ENCODE assay signal across 18 mouse cellular contexts in the genomic region with DNA sequence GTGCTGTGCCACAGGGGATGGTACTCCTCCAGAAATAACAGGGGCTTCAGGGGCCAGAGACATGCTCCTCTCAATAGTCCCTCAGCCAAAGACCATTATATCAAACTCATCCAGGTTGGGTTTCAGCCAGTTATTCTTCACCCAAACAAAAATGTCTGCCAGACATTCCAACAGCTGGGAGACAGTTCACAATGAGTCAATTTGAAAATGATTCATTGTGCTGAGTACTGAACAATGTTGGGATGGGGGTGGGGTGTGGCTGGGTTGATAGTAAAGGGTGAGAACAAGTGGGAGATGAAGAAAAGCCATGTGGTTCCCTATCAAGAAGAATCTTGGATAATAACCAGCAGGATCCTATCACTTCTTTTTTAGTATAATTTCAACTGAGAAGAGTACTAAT.
A peak's percentile ranks its signal among the peaks of the same experiment; 100 is the strongest.
DNase-seq lines count a peak whose midpoint lies in the region; ATAC-seq and TF ChIP-seq lines count a peak whose summit lies in the region.
"Had no signal": no experiment of that assay in that cellular context is flagged by ENCODE, and none has a peak within 500 bp of the region (broad histone marks: within the 10 kb centered on the region; RNA-seq: fewer than 3 reads in every experiment).

No protein-coding gene starts in this region.

- peak; percentile 55; the same call in 1 of the 2 replicates for ATAC-seq in hindbrain, embryonic 16.5 days
- ATAC-seq in hindbrain, embryonic 13.5 days (ENCODE audit: low FRiP score): no peak
- 0 out of 2 replicates have a peak, but pooled peaks have one; percentile 28 for ATAC-seq in stomach, embryonic 14.5 days (ENCODE audit: insufficient number of reproducible peaks, insufficient read depth, low FRiP score, low read depth)
- ATAC-seq in stomach, postnatal 0 days (ENCODE audit: low FRiP score, low TSS enrichment): no peak
- no peak for ATAC-seq in intestine, embryonic 15.5 days
- ATAC-seq: forebrain, postnatal 0 days; intestine, postnatal 0 days had no signal

- no peak overlapping the region for H3K9ac ChIP-seq in hindbrain, embryonic 16.5 days (ENCODE audit: low read depth, low read length)
- H3K9ac ChIP-seq in hindbrain, embryonic 13.5 days: no peak overlapping the region
- no peak overlapping the region for H3K9ac ChIP-seq in stomach, embryonic 14.5 days (replicated peaks; ENCODE audit: low read depth, low read length)
- H3K9ac ChIP-seq in stomach, postnatal 0 days (ENCODE audit: low read length): no peak overlapping the region
- no peak overlapping the region for H3K9ac ChIP-seq in intestine, embryonic 15.5 days
- H3K9ac ChIP-seq: forebrain, postnatal 0 days; lung, embryonic 15.5 days had no signal

- TF ChIP-seq CTCF in stomach, postnatal 0 days (IDR thresholded peaks at IDR 0.05; ENCODE audit: low read depth): no peak
- TF ChIP-seq CTCF in layer of hippocampus, adult 2 months (conservative IDR thresholded peaks at IDR 0.05): no peak

- H3K4me1 ChIP-seq in hindbrain, embryonic 16.5 days (ENCODE audit: control insufficient read depth, insufficient read depth, low read depth, low read length): no peaks in the 10 kb centered on the region
- 0 out of 2 replicates have a peak, but pooled peaks cover 6% of the 10 kb centered on the region for H3K4me1 ChIP-seq in hindbrain, embryonic 13.5 days (replicated peaks)
- H3K4me1 ChIP-seq in stomach, embryonic 14.5 days (ENCODE audit: control insufficient read depth, insufficient read depth, low read length): no peaks in the 10 kb centered on the region
- no peaks in the 10 kb centered on the region for H3K4me1 ChIP-seq in stomach, postnatal 0 days (replicated peaks; ENCODE audit: control insufficient read depth, insufficient read depth)
- no peaks in the 10 kb centered on the region for H3K4me1 ChIP-seq in intestine, embryonic 15.5 days (replicated peaks)
- H3K4me1 ChIP-seq: embryonic facial prominence, embryonic 10.5 days; lung, embryonic 15.5 days had no signal

- DNase-seq in stomach, postnatal 0 days (ENCODE audit: low spot score): no peak
- peak; percentile 26 to 42 for DNase-seq in adrenal gland, postnatal 36 days
- no peak for DNase-seq in layer of hippocampus, adult 2 months (ENCODE audit: low spot score in 2 of 2)
- DNase-seq: cerebellum, adult 11-12 months; cerebellum, postnatal 36 days; forebrain, postnatal 0 days; gastrocnemius, postnatal 10 days; heart, adult 2 months; kidney, postnatal 14 days; liver had no signal

- H3K27me3 ChIP-seq in hindbrain, embryonic 16.5 days (replicated peaks; ENCODE audit: control insufficient read depth, insufficient read depth, low read length): no peaks in the 10 kb centered on the region
- H3K27me3 ChIP-seq in hindbrain, embryonic 13.5 days: no peaks in the 10 kb centered on the region
- H3K27me3 ChIP-seq in stomach, embryonic 14.5 days (ENCODE audit: control insufficient read depth, insufficient read depth, low read length): no peaks in the 10 kb centered on the region
- H3K27me3 ChIP-seq in stomach, postnatal 0 days (ENCODE audit: control insufficient read depth, insufficient read depth, low read length): no peaks in the 10 kb centered on the region
- H3K27me3 ChIP-seq in intestine, embryonic 15.5 days (replicated peaks): no peaks in the 10 kb centered on the region
- H3K27me3 ChIP-seq: lung, embryonic 15.5 days had no signal

- no peaks in the 10 kb centered on the region for H3K36me3 ChIP-seq in hindbrain, embryonic 16.5 days (ENCODE audit: control insufficient read depth, insufficient read depth, low read length)
- H3K36me3 ChIP-seq in hindbrain, embryonic 13.5 days: no peaks in the 10 kb centered on the region
- no peaks in the 10 kb centered on the region for H3K36me3 ChIP-seq in stomach, embryonic 14.5 days (ENCODE audit: control insufficient read depth, insufficient read depth, low read length)
- H3K36me3 ChIP-seq in stomach, postnatal 0 days (ENCODE audit: control insufficient read depth, insufficient read depth, low read length): no peaks in the 10 kb centered on the region
- no peaks in the 10 kb centered on the region for H3K36me3 ChIP-seq in intestine, embryonic 15.5 days
- H3K36me3 ChIP-seq: embryonic facial prominence, embryonic 10.5 days; lung, embryonic 15.5 days; midbrain, embryonic 10.5 days had no signal

- no peak overlapping the region for H3K4me2 ChIP-seq in hindbrain, embryonic 16.5 days (ENCODE audit: low read length)
- H3K4me2 ChIP-seq in hindbrain, embryonic 13.5 days: no peak overlapping the region
- no peak overlapping the region for H3K4me2 ChIP-seq in stomach, embryonic 14.5 days (replicated peaks; ENCODE audit: low read depth, low read length)
- H3K4me2 ChIP-seq in stomach, postnatal 0 days (replicated peaks; ENCODE audit: low read depth): no peak overlapping the region
- H3K4me2 ChIP-seq in intestine, embryonic 15.5 days (replicated peaks): no peak overlapping the region
- H3K4me2 ChIP-seq: lung, embryonic 15.5 days had no signal

- H3K9me3 ChIP-seq in hindbrain, embryonic 16.5 days (ENCODE audit: control insufficient read depth, low read length): no peaks in the 10 kb centered on the region
- H3K9me3 ChIP-seq in hindbrain, embryonic 13.5 days: no peaks in the 10 kb centered on the region
- H3K9me3 ChIP-seq in stomach, embryonic 14.5 days (ENCODE audit: control insufficient read depth, low read depth, low read length): no peaks in the 10 kb centered on the region
- H3K9me3 ChIP-seq in stomach, postnatal 0 days (ENCODE audit: control insufficient read depth, low read length): no peaks in the 10 kb centered on the region
- no peaks in the 10 kb centered on the region for H3K9me3 ChIP-seq in intestine, embryonic 15.5 days
- H3K9me3 ChIP-seq: embryonic facial prominence, embryonic 10.5 days; lung, embryonic 15.5 days; midbrain, embryonic 10.5 days had no signal

- TF ChIP-seq EP300 in stomach, postnatal 0 days (optimal IDR thresholded peaks at IDR 0.05): no peak

- H3K27ac ChIP-seq in hindbrain, embryonic 16.5 days (ENCODE audit: low read depth, low read length): no peak overlapping the region
- no peak overlapping the region for H3K27ac ChIP-seq in hindbrain, embryonic 13.5 days
- H3K27ac ChIP-seq in stomach, embryonic 14.5 days (ENCODE audit: low read length): no peak overlapping the region
- H3K27ac ChIP-seq in stomach, postnatal 0 days (replicated peaks): no peak overlapping the region
- H3K27ac ChIP-seq in intestine, embryonic 15.5 days: no peak overlapping the region
- no peak overlapping the region for H3K27ac ChIP-seq in layer of hippocampus, adult 2 months
- H3K27ac ChIP-seq: embryonic facial prominence, embryonic 10.5 days; heart, adult 2 months; lung, embryonic 15.5 days; midbrain, embryonic 10.5 days had no signal

- no peak overlapping the region for H3K4me3 ChIP-seq in hindbrain, embryonic 16.5 days (ENCODE audit: low read length)
- H3K4me3 ChIP-seq in hindbrain, embryonic 13.5 days: no peak overlapping the region
- H3K4me3 ChIP-seq in stomach, embryonic 14.5 days (ENCODE audit: low read depth, low read length): no peak overlapping the region
- no peak overlapping the region for H3K4me3 ChIP-seq in stomach, postnatal 0 days (ENCODE audit: low read depth, low read length)
- H3K4me3 ChIP-seq in intestine, embryonic 15.5 days (replicated peaks): no peak overlapping the region
- no peak overlapping the region for H3K4me3 ChIP-seq in layer of hippocampus, adult 2 months
- H3K4me3 ChIP-seq: embryonic facial prominence, embryonic 10.5 days; heart, adult 2 months; lung, embryonic 15.5 days; midbrain, embryonic 10.5 days had no signal

Comparison
In these comparisons a context has a peak if more than half of its experiments do, and no peak if none do; other contexts are left out.
1. ATAC-seq: peak in hindbrain, embryonic 16.5 days (single experiment) and stomach, embryonic 14.5 days (single experiment); none in hindbrain, embryonic 13.5 days (single experiment), stomach, postnatal 0 days (single experiment) and intestine, embryonic 15.5 days (single experiment).
2. DNase-seq: peak in adrenal gland, postnatal 36 days (2 of 2); none in stomach, postnatal 0 days (single experiment) and layer of hippocampus, adult 2 months (0 of 2).